Mouse (Mus musculus): ENCODE measurements around the gene Cog5.

Gene Cog5

GRCm38 (mm10) chr12:31896295-31896694, 241.6 kb downstream of the Cog5 start:
- no peak for DNase-seq

- no peak for DNase-seq
Measured at GRCm38 (mm10) chr12:31896986-31897385, 242.3 kb downstream of the Cog5 start.

GRCm38 (mm10) chr12:31897456-31897855, 242.8 kb downstream of the Cog5 start:
- no peak for DNase-seq

GRCm38 (mm10) chr12:31900391-31900914, 245.8 kb downstream of the Cog5 start:
- DNase-seq: no peak

GRCm38 (mm10) chr12:31905696-31906551, 251.3 kb downstream of the Cog5 start:
- DNase-seq: no peak

- no peak for DNase-seq
Measured at GRCm38 (mm10) chr12:31907436-31907835, 252.8 kb downstream of the Cog5 start.

GRCm38 (mm10) chr12:31912966-31913551, 258.4 kb downstream of the Cog5 start:
- DNase-seq: no peak

GRCm38 (mm10) chr12:31913614-31914013, 258.9 kb downstream of the Cog5 start:
- DNase-seq: no peak

GRCm38 (mm10) chr12:31916691-31917090, 262.0 kb downstream of the Cog5 start:
- DNase-seq: no peak

GRCm38 (mm10) chr12:31917245-31917644, 262.6 kb downstream of the Cog5 start:
- no peak for DNase-seq

GRCm38 (mm10) chr12:31920464-31921405, 266.1 kb downstream of the Cog5 start:
- no peak for DNase-seq

- DNase-seq: no peak
Measured at GRCm38 (mm10) chr12:31924135-31924534, 269.5 kb downstream of the Cog5 start.

- no peak for DNase-seq
Measured at GRCm38 (mm10) chr12:31925343-31925742, 270.7 kb downstream of the Cog5 start.

GRCm38 (mm10) chr12:31926661-31927061, 272.0 kb downstream of the Cog5 start:
- peak in 1 of 2 experiments; percentile 39 for DNase-seq

- DNase-seq: no peak
Measured at GRCm38 (mm10) chr12:31928498-31928897, 273.8 kb downstream of the Cog5 start.

GRCm38 (mm10) chr12:31931818-31932217, 277.1 kb downstream of the Cog5 start:
- no peak for DNase-seq

GRCm38 (mm10) chr12:31936657-31937300, 282.1 kb downstream of the Cog5 start:
- no peak for DNase-seq

GRCm38 (mm10) chr12:31937613-31938012, 282.9 kb downstream of the Cog5 start:
- no peak for DNase-seq

GRCm38 (mm10) chr12:31938391-31938997, 283.8 kb downstream of the Cog5 start:
- no peak for DNase-seq

- DNase-seq: no peak
Measured at GRCm38 (mm10) chr12:31939026-31939425, 284.4 kb downstream of the Cog5 start.

- DNase-seq: no peak
Measured at GRCm38 (mm10) chr12:31943020-31943654, 288.5 kb downstream of the Cog5 start.
